Mouse (Mus musculus): ENCODE data around the gene Ror1. TPM values are rescaled to one million over a fixed set of nuclear protein-coding genes. Genes with fewer than 3 reads are reported as not detected.

Gene Ror1
- 0.82 TPM for polyA plus RNA-seq (2015; fragmentation: Illumina TruSeq; extraction: RNeasy Lipid Tissue Mini Kit (QIAGEN cat#74804); ENCODE audit: low read depth, low replicate concordance)

DNA sequence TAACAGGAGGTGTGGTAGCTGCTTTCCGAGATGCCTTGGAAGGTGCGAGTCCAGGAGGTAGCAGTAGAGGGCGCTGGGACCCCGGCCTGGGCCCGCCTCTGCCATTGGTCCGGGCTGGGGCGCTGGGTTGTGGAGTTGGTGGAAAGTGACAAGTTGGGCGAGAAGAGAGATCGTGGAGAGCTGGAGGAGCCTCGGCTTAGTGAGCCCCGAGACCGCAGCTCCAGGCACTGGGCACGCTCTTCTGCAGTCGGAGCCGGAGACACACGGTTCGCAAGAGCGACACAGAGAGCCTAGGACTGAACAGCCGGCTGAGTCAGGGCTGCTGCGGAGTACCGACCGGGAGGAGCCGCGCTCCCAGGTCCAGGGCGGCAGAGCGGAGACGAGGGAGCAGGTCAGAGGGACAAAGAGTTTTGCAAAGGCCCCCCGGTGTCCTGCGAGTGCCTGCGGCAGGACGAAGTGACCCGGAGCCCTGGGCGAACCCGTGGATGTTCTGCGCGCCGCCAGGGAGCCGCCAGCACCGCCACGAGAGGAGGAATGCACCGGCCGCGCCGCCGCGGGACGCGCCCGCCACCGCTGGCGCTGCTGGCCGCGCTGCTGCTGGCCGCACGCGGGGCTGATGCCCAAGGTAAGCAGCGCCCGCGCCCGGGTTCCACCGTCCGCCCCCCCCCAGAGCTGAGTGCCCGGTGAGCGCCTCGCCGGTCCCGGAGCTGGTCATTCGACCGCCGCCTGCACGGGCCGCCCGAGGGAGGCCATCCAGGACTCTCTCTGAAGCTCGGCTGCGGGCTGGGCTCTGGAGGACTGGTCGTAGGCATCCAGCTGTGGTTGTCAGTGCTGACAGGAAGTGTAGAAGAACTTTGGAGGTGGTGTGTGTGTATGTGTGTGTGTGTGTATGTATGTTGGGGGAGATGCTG, at the start of gene Ror1:
Ror1 (plus strand) TSS at position 107 of the 911 bp plus-strand sequence.

GRCm38 (mm10) chr4:100478592-100479321, 383.2 kb downstream of the Ror1 start, which contains the start of gene Ube2u:
Gene Ube2u (plus strand): TSS chr4:100478849.

Other genes with a start within 250 kb of the Ror1 start
- gene Pgm1, start 166.4 kb upstream of the Ror1 start, polyA plus RNA-seq (2015; fragmentation: Illumina TruSeq; extraction: RNeasy Lipid Tissue Mini Kit (QIAGEN cat#74804); ENCODE audit: low read depth, low replicate concordance) = 57.9 TPM
- gene Itgb3bp, start 166.0 kb upstream of the Ror1 start, polyA plus RNA-seq (2015; fragmentation: Illumina TruSeq; extraction: RNeasy Lipid Tissue Mini Kit (QIAGEN cat#74804); ENCODE audit: low read depth, low replicate concordance) = 8.9 TPM

Data from brain, adult 10 weeks (tissue).